Mouse (Mus musculus) small intestine, adult 2 months (tissue): ENCODE results near the gene Synrg. TPM values are rescaled to one million over a fixed set of nuclear protein-coding genes. Genes with fewer than 3 reads are reported as not detected.

Source experiments
- H3K27ac ChIP-seq: fragments of 200-500 bp; 2 replicates; pipeline ENCODE4 v1.5.1; 2012; ENCODE audit warnings: low read depth, low read length, control low read depth, inconsistent platforms; ENCODE audit not compliant: insufficient read depth
- H3K27me3 ChIP-seq: fragments of 200-500 bp; 2 replicates; pipeline ENCODE4 v1.6.1; 2012; ENCODE audit warnings: mild to moderate bottlenecking, moderate library complexity, low read length, inconsistent platforms; ENCODE audit not compliant: control insufficient read depth, insufficient read depth
- H3K36me3 ChIP-seq: fragments of 200-500 bp; 2 replicates; pipeline ENCODE4 v1.6.1; 2012; ENCODE audit warnings: mild to moderate bottlenecking, low read length, control low read depth, inconsistent platforms; ENCODE audit not compliant: control insufficient read depth, insufficient read depth
- H3K4me1 ChIP-seq: fragments of 200-500 bp; 2 replicates; pipeline ENCODE4 v1.6.1; 2012; ENCODE audit warnings: low read length, inconsistent platforms, mixed read lengths; ENCODE audit not compliant: control insufficient read depth, insufficient read depth, insufficient read length
- H3K4me3 ChIP-seq: fragments of 200-500 bp; 2 replicates; pipeline ENCODE4 v1.5.1; 2012; ENCODE audit warnings: low read depth, mild to moderate bottlenecking, control low read depth, inconsistent platforms, low read length, moderate library complexity
- CTCF ChIP-seq: fragments of 200-500 bp; IDR thresholded peaks from 2 replicates; pipeline ENCODE4 v1.5.1; 2012; ENCODE audit warnings: low read depth, mild to moderate bottlenecking, control low read depth, inconsistent platforms, low read length, moderate library complexity, mixed read lengths; ENCODE audit not compliant: insufficient replicate concordance, insufficient read length; ENCODE audit errors: extremely low read depth
- POLR2A ChIP-seq: fragments of 200-500 bp; IDR thresholded peaks from 2 replicates; pipeline ENCODE4 v1.6.1; 2012; ENCODE audit warnings: low read depth, mild to moderate bottlenecking, control low read depth, inconsistent platforms, low read length, moderate library complexity
- WGBS: fragments of 180-500 bp; shearing (Covaris S2); methylation state at CpG from one replicate; pipeline ENCODE4 v1.1.7; 2018; 5-methylcytosine and 5-hydroxymethylcytosine counted together
- polyA plus RNA-seq: library from polyadenylated mRNA; depleted of rRNA; stranded (reverse); fragments of >200 nt; gene quantifications from 2 replicates; pipeline ENCODE4 v1.2.3, GENCODE M21; 2012; rRNA removed

The Synrg gene
- polyA plus RNA-seq, 1 experiment: 10.3 TPM

GRCm38 (mm10) chr11:84081901-84082300 is 117.7 kb downstream of the Synrg start:
- peaks cover 3% of the 10 kb centered on the region; the same call in 1 of the 2 replicates for H3K36me3 ChIP-seq
- no peaks in the 10 kb centered on the region for H3K27me3 ChIP-seq
- TF ChIP-seq CTCF (no peak), POLR2A (no peak)
- 96% methylated on average over 5 of the region's 5 CpGs for WGBS
- no peaks in the 10 kb centered on the region for H3K4me1 ChIP-seq
- no peak overlapping the region for H3K27ac ChIP-seq
- H3K4me3 ChIP-seq: no peak overlapping the region

DNA sequence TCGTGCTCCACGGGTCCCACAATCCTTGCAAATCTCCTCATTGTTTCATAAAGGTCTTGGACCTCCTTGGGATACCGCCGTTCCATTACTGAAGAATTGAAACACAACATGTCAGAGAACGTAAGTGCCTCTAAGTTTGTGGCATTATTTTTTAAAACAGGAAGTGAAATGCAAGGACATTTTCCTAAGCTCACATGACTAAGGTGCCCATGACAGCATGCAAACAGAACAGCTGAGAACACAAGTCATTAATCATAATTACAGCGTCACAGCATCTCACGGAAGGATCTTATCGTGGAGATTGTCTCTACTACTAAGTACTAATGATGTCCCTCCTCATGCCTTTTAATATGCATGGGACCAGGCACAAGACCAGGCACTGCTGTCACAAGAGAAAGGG is 126.3 kb downstream of the Synrg start:
- TF ChIP-seq CTCF (no peak), POLR2A (no peak)
- no peaks in the 10 kb centered on the region for H3K27me3 ChIP-seq
- H3K27ac ChIP-seq: no peak overlapping the region
- H3K4me3 ChIP-seq: no peak overlapping the region
- H3K4me1 ChIP-seq: no peaks in the 10 kb centered on the region
- peaks cover 14% of the 10 kb centered on the region for H3K36me3 ChIP-seq
- 87% methylated on average over 8 of the region's 8 CpGs for WGBS

Other genes with a start within 250 kb of the Synrg start
- gene Wfdc21, start 217.5 kb upstream of the Synrg start, polyA plus RNA-seq: 0.86 TPM in 1 of 2 replicates, not detected in the other
- gene Heatr6, start 210.7 kb upstream of the Synrg start, polyA plus RNA-seq: 10.3 and 27.4 TPM in 2 replicates
- 10.9 and 23.3 TPM in 2 replicates for gene Hnf1b, start 114.4 kb upstream of the Synrg start, polyA plus RNA-seq
- 0.30 and 0.95 TPM in 2 replicates for gene Ddx52, start 22.4 kb upstream of the Synrg start, polyA plus RNA-seq
- 3.3 and 10.3 TPM in 2 replicates for gene Dusp14, start 104.8 kb downstream of the Synrg start, polyA plus RNA-seq
- gene Tada2a, start 165.2 kb downstream of the Synrg start, polyA plus RNA-seq: 0.44 and 1.0 TPM in 2 replicates
- gene Acaca, start 165.2 kb downstream of the Synrg start, polyA plus RNA-seq: 1.7 and 4.0 TPM in 2 replicates
- 1.9 and 10.0 TPM in 2 replicates for gene Gm11437, start 203.0 kb downstream of the Synrg start, polyA plus RNA-seq